Comparison of ENCODE assay signal across 1 mouse cellular context in genomic region chr2:30396246-30396645, GRCm38 (mm10).
TF ChIP-seq lines count a peak whose summit lies in the region.

No protein-coding gene starts in this region.

TF ChIP-seq in ES-E14, 5 proteins besides CTCF, POLR2A, EP300 and RAD21 (continued from another document):
- TF ChIP-seq HCFC1 (IDR thresholded peaks at IDR 0.05; ENCODE audit: borderline replicate concordance, insufficient read depth, low read length) = no peak
- TF ChIP-seq ZNF384 (IDR thresholded peaks at IDR 0.05; ENCODE audit: low read depth, low read length) = no peak
- TF ChIP-seq MAFK (IDR thresholded peaks at IDR 0.05; ENCODE audit: insufficient read depth, low read depth, low read length) = no peak
